Mouse (Mus musculus): ENCODE data around the gene Cdh5. TPM values are rescaled to one million over a fixed set of nuclear protein-coding genes. Genes with fewer than 3 reads are reported as not detected.
"Not testable (repeated sequence)": the region's sequence is repeated elsewhere in the genome, so short reads cannot be mapped to it uniquely, and the experiment has no call there.

Gene Cdh5
- polyA plus RNA-seq, 1 experiment from 2014 or later, result 12.8 TPM

DNA sequence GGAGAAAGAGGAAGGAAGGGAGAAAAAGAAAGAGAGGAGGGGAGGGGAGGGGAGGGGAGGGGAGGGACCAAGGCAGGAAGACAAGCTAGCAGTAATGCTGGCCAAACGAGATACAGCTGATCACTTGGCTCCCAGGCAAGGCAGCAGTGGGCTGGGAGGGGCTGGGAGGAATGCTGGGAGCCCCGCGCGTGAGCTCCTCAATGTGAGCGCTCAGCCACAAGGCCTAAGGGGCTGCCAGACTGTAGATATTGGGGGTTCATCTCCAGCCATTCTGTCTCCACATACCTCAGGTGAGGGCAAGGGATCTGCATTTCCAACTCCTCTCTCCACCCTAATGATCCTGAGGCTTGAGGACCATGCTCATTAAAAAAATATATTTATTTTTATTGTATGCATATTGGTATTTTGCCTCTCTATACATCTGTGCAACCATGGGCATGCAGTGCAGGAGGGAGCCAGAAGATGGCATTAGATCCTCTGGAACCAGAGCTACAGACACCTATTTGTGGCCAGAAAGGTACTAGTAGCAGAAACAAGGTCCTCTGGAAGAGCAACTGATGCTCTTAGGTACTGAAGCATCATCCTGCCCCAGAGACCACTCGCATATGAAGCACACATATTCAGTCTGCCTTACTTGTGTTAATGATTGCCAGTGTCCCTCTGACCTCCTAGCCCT, 2.6 kb upstream of the Cdh5 start:
- Histone ChIP-seq H3K9me3 (no peaks in the 10 kb centered on the region), H3K4me1 (replicated peaks) (peaks cover 10% of the 10 kb centered on the region), H3K27ac (no peak overlapping the region), H3K9ac (replicated peaks) (no peak overlapping the region), H3K27me3 (no peaks in the 10 kb centered on the region), H3K4me2 (replicated peaks) (no peak overlapping the region), H3K36me3 (no peaks in the 10 kb centered on the region), H3K4me3 (replicated peaks) (no peak overlapping the region)
- WGBS, result 34% methylated on average over 6 of the region's 6 CpGs
- ATAC-seq, result peak; percentile 46

DNA sequence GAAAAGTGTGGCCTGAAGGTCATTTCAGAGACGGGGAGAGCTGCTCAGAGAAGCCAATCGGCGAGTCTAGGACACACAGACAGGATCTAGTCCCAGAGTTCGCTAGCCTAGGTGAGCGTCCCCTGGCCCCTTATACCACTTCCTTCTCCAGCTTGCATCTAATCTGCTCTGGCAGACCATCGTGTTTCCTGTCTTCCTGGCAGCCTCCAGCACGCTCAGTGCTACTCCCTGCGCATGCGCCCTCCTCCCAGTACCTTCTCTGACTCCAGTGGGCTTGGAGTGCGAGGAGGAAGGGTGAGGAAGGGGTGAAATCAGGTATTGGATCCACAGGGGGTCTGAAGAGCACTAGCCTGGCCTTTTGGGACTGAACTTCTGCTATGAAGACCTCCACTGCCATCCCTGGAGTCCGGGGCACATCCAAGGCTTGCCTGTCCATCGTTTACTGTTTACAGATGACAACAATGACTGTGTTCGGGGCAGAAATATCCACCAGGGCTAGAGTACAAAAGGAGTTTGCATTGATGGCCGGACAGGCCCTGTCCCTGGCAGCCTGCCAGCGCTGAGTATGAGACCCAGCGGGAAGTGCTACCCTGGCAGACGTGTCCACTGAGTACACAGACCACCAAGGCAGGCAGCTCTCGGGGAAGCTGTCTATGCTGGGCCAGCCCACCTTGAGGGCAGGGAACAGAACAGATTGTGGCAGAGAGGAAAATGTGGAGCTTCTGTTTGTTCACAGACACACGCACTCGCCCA, 1.9 kb upstream of the Cdh5 start:
- H3K9me3 ChIP-seq, result no peaks in the 10 kb centered on the region
- peaks cover 10% of the 10 kb centered on the region for H3K4me1 ChIP-seq (replicated peaks)
- no peaks in the 10 kb centered on the region for H3K27me3 ChIP-seq
- 70% methylated on average over 20 of the region's 20 CpGs for WGBS
- no peak overlapping the region for H3K4me3 ChIP-seq (replicated peaks)
- H3K9ac ChIP-seq (replicated peaks), result no peak overlapping the region
- H3K36me3 ChIP-seq, result no peaks in the 10 kb centered on the region
- peak; percentile 61; the same call in 1 of the 2 replicates for ATAC-seq
- no peak overlapping the region for H3K4me2 ChIP-seq (replicated peaks)
- H3K27ac ChIP-seq, result no peak overlapping the region

DNA sequence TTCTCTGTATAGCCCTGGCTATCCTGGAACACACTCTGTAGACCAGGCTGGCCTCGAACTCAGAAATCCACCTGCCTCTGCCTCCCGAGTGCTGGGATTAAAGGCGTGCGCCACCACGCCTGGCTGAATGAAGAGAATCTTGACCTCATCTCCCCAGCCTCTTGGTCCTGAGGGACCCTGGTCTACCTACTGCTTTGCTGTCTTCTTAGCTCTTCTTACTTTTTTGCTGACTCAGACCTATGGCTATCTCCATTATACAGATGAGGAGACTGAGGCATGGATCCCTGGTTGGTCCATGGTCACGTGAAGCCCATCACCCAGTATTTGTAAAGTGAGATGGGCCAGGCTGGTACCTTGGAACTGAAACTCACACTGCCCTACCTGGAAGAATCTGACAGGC, 701 bp upstream of the Cdh5 start:
- not testable (repeated sequence) for H3K36me3 ChIP-seq; H3K27ac ChIP-seq; H3K9ac ChIP-seq (replicated peaks); H3K4me2 ChIP-seq (replicated peaks); H3K4me3 ChIP-seq (replicated peaks); H3K4me1 ChIP-seq (replicated peaks); ATAC-seq; H3K9me3 ChIP-seq; H3K27me3 ChIP-seq
- 94% methylated on average over 6 of the region's 6 CpGs for whole genome bisulfite sequencing

DNA sequence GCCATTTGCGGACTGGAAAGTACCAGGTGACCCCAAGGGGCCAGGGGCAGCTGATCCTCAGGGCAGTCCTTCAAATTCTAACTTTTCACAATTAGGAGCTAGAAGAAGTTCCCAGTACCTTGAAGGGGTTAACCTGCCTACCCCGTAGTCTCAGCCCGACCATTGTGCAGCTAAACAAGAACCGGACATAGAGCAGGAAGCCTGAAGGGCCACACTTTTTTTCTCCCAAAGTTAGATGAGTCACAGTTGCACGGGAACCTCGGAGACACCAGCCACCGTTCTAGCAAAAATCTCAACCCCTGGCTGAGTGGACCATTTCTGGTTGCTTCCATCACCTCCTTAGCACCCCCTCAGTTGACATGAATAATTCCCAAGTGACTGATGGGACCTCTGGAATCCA, 2.0 kb downstream of the Cdh5 start:
- Histone ChIP-seq H3K4me2 (replicated peaks) (no peak overlapping the region), H3K9me3 (no peaks in the 10 kb centered on the region), H3K27me3 (no peaks in the 10 kb centered on the region), H3K27ac (no peak overlapping the region), H3K36me3 (no peaks in the 10 kb centered on the region), H3K4me3 (replicated peaks) (no peak overlapping the region), H3K9ac (replicated peaks) (no peak overlapping the region), H3K4me1 (replicated peaks) (peaks cover 10% of the 10 kb centered on the region)
- ATAC-seq, result no peak
- WGBS, result 84% methylated on average over 7 of the region's 7 CpGs

DNA sequence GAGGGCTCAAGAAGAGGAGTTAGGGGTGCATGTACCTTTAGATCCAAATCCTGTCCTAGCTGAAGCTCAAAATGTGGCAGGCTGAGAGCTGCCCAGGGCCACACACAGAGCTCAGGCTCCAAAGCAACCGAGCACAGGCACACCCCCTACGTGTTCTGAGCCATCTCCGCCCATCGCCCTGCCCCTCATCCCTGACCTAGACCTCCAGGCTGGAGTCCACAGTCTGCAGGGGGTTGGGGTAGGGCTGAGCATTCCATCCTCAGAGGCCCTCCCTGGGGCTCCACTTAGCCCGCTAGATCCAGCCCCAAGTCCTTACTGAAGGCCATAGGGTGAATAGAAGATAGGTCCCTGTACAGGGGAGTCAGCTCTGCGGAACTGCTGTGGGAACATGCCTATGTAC, 4.3 kb downstream of the Cdh5 start:
- 57% methylated on average over 6 of the region's 6 CpGs for whole genome bisulfite sequencing
- H3K9ac ChIP-seq (replicated peaks), result no peak overlapping the region
- no peak for ATAC-seq
- H3K4me2 ChIP-seq (replicated peaks), result no peak overlapping the region
- H3K4me3 ChIP-seq (replicated peaks), result no peak overlapping the region
- no peaks in the 10 kb centered on the region for H3K36me3 ChIP-seq
- H3K27me3 ChIP-seq, result no peaks in the 10 kb centered on the region
- no peaks in the 10 kb centered on the region for H3K9me3 ChIP-seq
- no peak overlapping the region for H3K27ac ChIP-seq
- no peaks in the 10 kb centered on the region for H3K4me1 ChIP-seq (replicated peaks)

DNA sequence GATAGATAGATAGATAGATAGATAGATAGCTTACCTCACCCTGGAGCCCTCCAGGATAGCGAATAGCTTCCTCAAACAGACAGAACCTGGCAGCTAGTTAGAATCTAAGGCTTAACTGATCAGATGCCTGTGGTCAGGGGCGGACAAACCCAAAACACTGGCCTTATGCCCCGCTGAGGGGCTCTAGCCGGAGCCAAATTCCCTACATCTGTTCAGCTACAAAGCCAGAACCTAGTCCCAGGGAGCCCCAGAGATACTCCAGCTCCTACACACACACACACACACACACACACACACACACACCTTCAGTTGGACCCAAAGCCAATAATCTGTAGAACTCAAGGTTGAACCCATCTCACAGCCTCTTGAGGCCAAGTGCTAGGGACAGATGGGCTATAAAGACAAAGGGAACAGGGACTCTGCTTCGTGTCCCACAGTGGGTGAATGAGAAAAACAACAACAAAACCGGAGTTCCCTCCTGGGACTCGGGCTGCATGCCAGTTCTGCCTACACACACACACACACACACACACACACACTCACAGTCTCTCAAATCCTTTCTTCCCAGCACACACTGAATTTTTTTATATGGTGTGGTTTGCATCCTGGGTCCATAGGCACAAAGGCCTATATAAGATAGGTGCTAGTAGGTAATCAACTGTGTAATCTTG, 5.0 kb downstream of the Cdh5 start:
- ATAC-seq, result no peak
- Histone ChIP-seq H3K27ac (no peak overlapping the region), H3K9ac (replicated peaks) (no peak overlapping the region), H3K4me2 (replicated peaks) (no peak overlapping the region), H3K9me3 (no peaks in the 10 kb centered on the region), H3K36me3 (no peaks in the 10 kb centered on the region), H3K4me1 (replicated peaks) (no peaks in the 10 kb centered on the region), H3K4me3 (replicated peaks) (no peak overlapping the region), H3K27me3 (no peaks in the 10 kb centered on the region)
- 69% methylated on average over 7 of the region's 7 CpGs for WGBS

DNA sequence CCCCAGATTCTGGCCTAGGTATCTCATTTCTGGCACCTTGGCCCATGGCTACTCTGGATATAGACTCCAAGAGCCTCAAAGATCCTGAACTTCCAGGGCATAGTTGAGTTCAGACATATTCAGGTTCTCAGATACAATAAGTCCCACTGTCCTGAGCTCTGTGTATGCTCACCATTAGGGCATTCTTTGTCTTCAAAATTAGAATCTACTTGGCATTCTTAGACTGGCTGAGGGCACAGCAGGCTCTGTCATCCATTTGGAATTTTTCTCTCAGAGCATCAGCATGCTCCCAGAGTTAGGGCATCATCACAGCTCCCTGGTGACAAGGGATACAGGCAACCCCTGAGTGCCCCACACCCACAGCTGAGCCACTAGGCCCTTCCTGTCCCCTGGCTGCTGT, 5.7 kb downstream of the Cdh5 start:
- Histone ChIP-seq H3K27ac (no peak overlapping the region), H3K4me1 (replicated peaks) (no peaks in the 10 kb centered on the region), H3K9me3 (no peaks in the 10 kb centered on the region), H3K9ac (replicated peaks) (no peak overlapping the region), H3K4me3 (replicated peaks) (no peak overlapping the region), H3K36me3 (no peaks in the 10 kb centered on the region), H3K4me2 (replicated peaks) (no peak overlapping the region), H3K27me3 (no peaks in the 10 kb centered on the region)
- ATAC-seq, result no peak

DNA sequence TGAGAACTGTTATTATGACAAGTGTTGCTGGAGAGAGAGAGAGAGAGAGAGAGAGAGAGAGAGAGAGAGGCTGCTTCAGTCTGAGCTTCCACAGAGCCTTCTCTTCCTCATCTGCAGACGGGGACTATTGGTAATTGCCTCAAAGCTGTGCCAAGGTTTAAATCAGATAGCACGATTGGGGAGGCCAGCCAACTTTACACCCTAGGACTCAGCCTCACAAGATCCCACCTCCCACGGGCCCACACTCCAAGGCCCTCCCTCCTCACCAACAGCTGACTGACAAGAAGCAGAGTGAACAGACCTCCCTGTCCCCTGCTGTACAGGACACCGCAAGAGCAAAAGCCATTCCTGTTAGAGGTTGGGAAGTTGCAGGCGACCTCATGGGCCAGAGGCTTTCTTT, 6.6 kb downstream of the Cdh5 start:
- no peak overlapping the region for H3K4me2 ChIP-seq (replicated peaks)
- WGBS, result 50% methylated on average over 5 of the region's 5 CpGs
- no peak overlapping the region for H3K4me3 ChIP-seq (replicated peaks)
- no peak overlapping the region for H3K27ac ChIP-seq
- no peaks in the 10 kb centered on the region for H3K27me3 ChIP-seq
- H3K9ac ChIP-seq (replicated peaks), result no peak overlapping the region
- no peak for ATAC-seq
- no peaks in the 10 kb centered on the region for H3K36me3 ChIP-seq
- H3K4me1 ChIP-seq (replicated peaks), result no peaks in the 10 kb centered on the region
- H3K9me3 ChIP-seq, result no peaks in the 10 kb centered on the region

DNA sequence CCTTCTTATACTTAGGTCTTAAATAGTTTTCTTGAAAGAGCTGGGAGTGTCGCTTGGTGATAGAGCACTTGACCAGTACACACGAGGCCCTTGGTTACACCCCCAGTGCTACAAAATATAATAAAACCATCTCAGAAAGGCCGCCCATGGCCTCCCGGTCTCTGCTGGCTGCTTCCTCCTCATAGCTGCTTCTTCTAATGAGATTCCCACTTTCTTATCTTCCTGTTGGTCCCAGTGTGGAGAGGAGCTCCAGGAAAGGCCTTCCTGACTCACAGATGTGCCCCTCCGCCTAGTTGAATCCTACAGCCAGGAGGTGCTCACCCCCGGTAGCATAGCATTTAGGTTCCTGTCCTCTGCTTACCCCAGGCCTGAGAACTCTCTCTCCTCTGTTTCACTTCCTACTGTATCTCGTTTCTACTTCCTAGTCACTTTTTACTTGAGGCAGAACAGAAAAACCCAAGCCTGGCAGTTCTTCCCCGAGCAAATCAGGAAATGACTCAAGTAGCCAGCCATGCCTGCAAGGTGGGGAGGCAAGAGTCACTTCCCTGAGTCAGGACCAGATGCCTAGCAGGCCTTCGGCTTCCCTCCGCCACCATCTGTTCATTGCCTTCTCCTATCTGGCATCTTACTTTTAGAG, 9.2 kb downstream of the Cdh5 start:
- Histone ChIP-seq H3K27ac (no peak overlapping the region), H3K27me3 (no peaks in the 10 kb centered on the region), H3K4me1 (replicated peaks) (no peaks in the 10 kb centered on the region), H3K4me3 (replicated peaks) (no peak overlapping the region), H3K9ac (replicated peaks) (no peak overlapping the region), H3K9me3 (no peaks in the 10 kb centered on the region), H3K4me2 (replicated peaks) (no peak overlapping the region), H3K36me3 (no peaks in the 10 kb centered on the region)
- WGBS, result 88% methylated on average over 10 of the region's 10 CpGs
- no peak for ATAC-seq

DNA sequence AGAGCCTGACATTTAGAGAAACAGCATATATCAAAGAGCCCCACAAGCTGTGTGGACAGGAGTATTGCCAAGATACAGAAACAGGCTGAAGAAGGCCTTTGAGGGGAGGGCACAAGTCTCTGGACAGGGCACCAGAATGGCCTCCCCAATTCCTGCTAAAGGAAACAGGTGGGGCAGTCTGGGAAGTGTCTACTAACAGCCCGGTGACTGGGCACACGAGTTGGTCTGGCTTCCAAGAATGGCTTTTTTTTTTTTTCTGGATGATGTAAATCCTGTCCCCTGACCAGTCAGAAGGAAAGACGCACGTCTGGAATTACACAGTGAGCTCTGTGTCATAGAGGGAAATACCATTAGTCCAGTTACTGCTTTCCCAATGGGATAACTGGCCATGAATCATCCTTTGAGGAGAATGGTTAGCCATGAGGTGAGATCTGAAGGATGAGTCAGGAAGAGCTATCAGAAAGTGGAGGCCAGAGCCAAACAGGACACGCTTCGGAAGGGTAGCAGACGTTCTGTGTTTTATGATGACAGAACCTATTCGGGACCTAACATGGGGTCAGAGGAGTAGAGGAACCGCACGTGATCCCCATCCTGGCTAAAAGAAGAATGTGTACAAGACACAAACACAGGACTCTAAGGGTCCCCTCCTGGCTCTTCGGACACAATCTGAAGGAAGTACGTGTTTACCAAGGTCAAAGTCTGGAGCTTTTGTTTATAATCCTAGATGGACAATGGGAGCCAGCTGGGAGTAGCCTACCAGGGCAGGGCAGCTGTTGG, 20.4 kb downstream of the Cdh5 start:
- Histone ChIP-seq H3K9ac (replicated peaks) (no peak overlapping the region), H3K4me2 (replicated peaks) (no peak overlapping the region), H3K9me3 (no peaks in the 10 kb centered on the region), H3K4me3 (replicated peaks) (no peak overlapping the region), H3K4me1 (replicated peaks) (no peaks in the 10 kb centered on the region), H3K27me3 (no peaks in the 10 kb centered on the region), H3K36me3 (no peaks in the 10 kb centered on the region), H3K27ac (no peak overlapping the region)
- ATAC-seq, result no peak
- WGBS, result 89% methylated on average over 12 of the region's 12 CpGs

DNA sequence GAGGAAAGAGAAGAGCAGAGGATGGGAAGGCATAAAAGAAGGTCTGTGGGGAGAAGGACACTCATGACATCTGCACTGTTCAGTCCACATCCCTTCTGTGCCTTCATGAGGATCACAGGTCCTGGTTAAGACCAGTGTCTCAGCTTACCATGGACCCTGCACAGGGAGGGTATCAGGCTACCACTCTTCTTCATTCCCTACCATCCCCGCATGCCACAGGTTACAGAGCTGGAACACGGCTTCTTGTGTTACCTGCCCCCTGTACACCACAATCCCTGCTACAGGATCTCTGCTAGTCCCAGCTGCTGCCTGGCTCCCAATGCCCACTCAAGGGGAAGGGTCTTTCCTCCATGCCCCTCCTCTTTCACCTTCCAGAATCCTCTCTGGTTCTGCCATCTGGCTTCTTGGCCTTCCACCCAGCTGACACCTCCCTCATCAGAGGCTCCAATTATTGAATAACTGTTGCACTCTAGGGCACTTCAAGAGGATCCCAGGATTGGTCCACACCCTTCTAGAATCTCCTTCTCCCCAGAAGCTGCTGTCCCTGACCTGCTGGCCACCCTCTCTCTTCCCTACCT, 21.7 kb downstream of the Cdh5 start:
- Histone ChIP-seq H3K4me2 (replicated peaks) (no peak overlapping the region), H3K9ac (replicated peaks) (no peak overlapping the region), H3K27ac (no peak overlapping the region), H3K36me3 (no peaks in the 10 kb centered on the region), H3K27me3 (no peaks in the 10 kb centered on the region), H3K4me3 (replicated peaks) (no peak overlapping the region), H3K4me1 (replicated peaks) (no peaks in the 10 kb centered on the region), H3K9me3 (no peaks in the 10 kb centered on the region)
- WGBS, result 100% methylated on average over 2 of the region's 2 CpGs
- ATAC-seq, result no peak

Measured in midbrain, embryonic 13.5 days (tissue).